Mouse (Mus musculus) embryonic facial prominence, embryonic 15.5 days (tissue): ENCODE results near the gene Iqcd. TPM values are rescaled to one million over a fixed set of nuclear protein-coding genes. Genes with fewer than 3 reads are reported as not detected.

Experiments used
- ATAC-seq: fragments of 200-750 bp; cut with Nextera tagmentation; 2 replicates; pipeline ENCODE4 v1.8.0; 2017; ENCODE audit warnings: low read depth, moderate TSS enrichment; ENCODE audit not compliant: insufficient number of reproducible peaks, low FRiP score, low TSS enrichment
- H3K27ac ChIP-seq: fragments of 300-500 bp; sonication (generic); replicated peaks from 2 replicates; pipeline ENCODE4 v1.5.1; 2015; ENCODE audit warnings: mild to moderate bottlenecking, inconsistent platforms
- H3K27me3 ChIP-seq: fragments of 300-500 bp; sonication (generic); 2 replicates; pipeline ENCODE4 v1.6.1; 2015; ENCODE audit warnings: inconsistent platforms
- H3K36me3 ChIP-seq: fragments of 300-500 bp; sonication (generic); 2 replicates; pipeline ENCODE4 v1.6.1; 2015; ENCODE audit warnings: mild to moderate bottlenecking, inconsistent platforms
- H3K4me1 ChIP-seq: fragments of 300-500 bp; sonication (generic); 2 replicates; pipeline ENCODE4 v1.6.1; 2015; ENCODE audit warnings: inconsistent platforms
- H3K4me2 ChIP-seq: fragments of 300-500 bp; sonication (generic); replicated peaks from 2 replicates; pipeline ENCODE4 v1.6.1; 2015; ENCODE audit warnings: mild to moderate bottlenecking, inconsistent platforms
- H3K4me3 ChIP-seq: fragments of 300-500 bp; sonication (generic); replicated peaks from 2 replicates; pipeline ENCODE4 v1.5.1; 2015; ENCODE audit warnings: mild to moderate bottlenecking, inconsistent platforms
- H3K9ac ChIP-seq: fragments of 300-500 bp; sonication (generic); 2 replicates; pipeline ENCODE4 v1.6.1; 2015; ENCODE audit warnings: inconsistent platforms
- H3K9me3 ChIP-seq: fragments of 300-500 bp; sonication (generic); replicated peaks from 2 replicates; pipeline ENCODE4 v1.6.1; 2016; ENCODE audit warnings: inconsistent platforms
- WGBS: fragments of 180-500 bp; shearing (Covaris S2); methylation state at CpG from one replicate; pipeline ENCODE4 v1.1.7; 2015; 5-methylcytosine and 5-hydroxymethylcytosine counted together
- polyA plus RNA-seq: library from polyadenylated mRNA; unstranded; fragments of >200 nt; fragmentation: Nextera tagmentation; extraction: Ambion mirVana; gene quantifications from 2 replicates; pipeline ENCODE4 v1.2.1, GENCODE M21; 2015

Iqcd gene
- polyA plus RNA-seq, 1 experiment from 2014 or later, result 3.2 TPM

DNA sequence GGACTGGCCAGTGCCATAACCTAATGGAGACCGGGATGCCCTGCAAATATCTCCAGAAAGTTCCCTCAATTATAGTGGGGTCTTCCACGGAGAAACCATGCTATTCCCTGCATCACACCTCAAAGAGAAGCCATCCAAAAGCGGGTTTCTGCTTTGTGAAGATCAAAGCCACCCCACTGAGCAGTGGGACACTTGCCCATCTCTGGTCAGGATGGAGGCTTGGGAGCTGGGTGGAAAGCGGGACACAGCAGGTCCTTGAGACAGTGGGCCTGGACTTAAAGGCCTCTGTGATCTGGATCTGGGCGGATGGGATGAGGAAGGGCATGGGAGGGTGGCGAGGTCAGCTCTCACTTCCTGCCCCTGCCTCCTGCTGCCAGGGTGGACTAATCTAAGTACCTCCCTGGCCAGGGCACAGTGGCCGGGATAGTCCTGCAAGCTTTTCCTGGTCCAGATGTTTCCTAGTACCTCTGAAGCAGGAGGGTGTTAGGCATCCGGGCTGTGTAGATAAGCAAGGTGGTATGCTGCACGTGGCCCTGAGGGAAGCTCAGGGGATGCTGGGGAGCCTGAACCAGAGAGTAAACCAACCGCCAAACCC, 14.2 kb upstream of the Iqcd start:
- Histone ChIP-seq H3K4me2 (no peak overlapping the region), H3K9ac (no peak overlapping the region), H3K27me3 (no peaks in the 10 kb centered on the region), H3K36me3 (no peaks in the 10 kb centered on the region), H3K4me3 (no peak overlapping the region), H3K27ac (no peak overlapping the region), H3K9me3 (no peaks in the 10 kb centered on the region), H3K4me1 (peaks cover 58% of the 10 kb centered on the region)
- ATAC-seq, result no peak
- WGBS, result 79% methylated on average over 10 of the region's 10 CpGs

- no peak overlapping the region for H3K4me2 ChIP-seq
- peaks cover 43% of the 10 kb centered on the region for H3K4me1 ChIP-seq
- ATAC-seq, result no peak
- peaks cover 5% of the 10 kb centered on the region; the same call in 1 of the 2 replicates for H3K36me3 ChIP-seq
- WGBS, result 71% methylated on average over 11 of the region's 11 CpGs
- no peaks in the 10 kb centered on the region for H3K27me3 ChIP-seq
- no peaks in the 10 kb centered on the region for H3K9me3 ChIP-seq
- H3K4me3 ChIP-seq, result no peak overlapping the region
- H3K27ac ChIP-seq, result no peak overlapping the region
- H3K9ac ChIP-seq, result no peak overlapping the region
These were observed 12.0 kb upstream of the Iqcd start for GRCm38 (mm10) chr5:120576781-120577301.

DNA sequence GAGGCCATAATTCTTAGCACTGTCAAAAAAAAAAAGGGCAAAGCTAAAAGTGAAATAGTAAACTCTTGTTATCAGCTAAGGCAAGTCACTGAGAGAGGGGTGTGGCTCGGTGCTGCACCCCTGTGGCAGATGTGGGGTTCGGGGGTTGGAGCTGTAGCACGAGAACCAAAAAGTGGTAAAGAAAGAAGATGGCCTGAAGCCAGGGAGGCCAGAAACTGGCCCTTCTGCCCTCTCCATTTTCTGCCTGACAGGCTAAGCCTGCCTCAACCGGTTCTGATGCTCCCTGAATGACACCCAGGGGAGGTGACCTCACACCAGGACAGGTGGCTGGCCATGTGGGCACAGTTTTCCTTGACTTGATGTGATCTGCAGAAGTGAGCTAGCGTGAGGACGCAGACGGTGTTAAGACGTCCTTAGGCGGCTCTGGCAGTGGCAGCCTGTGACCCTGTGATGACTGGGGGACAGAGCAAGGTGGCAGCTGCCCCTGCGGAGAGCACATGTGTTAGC, 10.8 kb upstream of the Iqcd start:
- no peaks in the 10 kb centered on the region for H3K9me3 ChIP-seq
- 35% methylated on average over 10 of the region's 10 CpGs for WGBS
- H3K4me1 ChIP-seq, result peaks cover 39% of the 10 kb centered on the region
- H3K9ac ChIP-seq, result no peak overlapping the region
- no peak overlapping the region for H3K4me3 ChIP-seq
- no peaks in the 10 kb centered on the region for H3K27me3 ChIP-seq
- peaks cover 11% of the 10 kb centered on the region; the same call in 1 of the 2 replicates for H3K36me3 ChIP-seq
- H3K4me2 ChIP-seq, result no peak overlapping the region
- peak overlapping the region; percentile 79 for H3K27ac ChIP-seq
- 0 out of 2 replicates have a peak, but pooled peaks have one; percentile 8 for ATAC-seq

- H3K4me3 ChIP-seq, result no peak overlapping the region
- H3K4me1 ChIP-seq, result peaks cover 39% of the 10 kb centered on the region
- H3K36me3 ChIP-seq, result peaks cover 17% of the 10 kb centered on the region; the same call in 1 of the 2 replicates
- ATAC-seq, result no peak
- no peaks in the 10 kb centered on the region for H3K9me3 ChIP-seq
- no peak overlapping the region for H3K9ac ChIP-seq
- H3K27me3 ChIP-seq, result no peaks in the 10 kb centered on the region
- peak overlapping the region; percentile 25; the same call in 1 of the 2 replicates for H3K4me2 ChIP-seq
- peak overlapping the region; percentile 79 for H3K27ac ChIP-seq
- WGBS, result 13% methylated on average over 12 of the region's 12 CpGs
These were observed 10.2 kb upstream of the Iqcd start for GRCm38 (mm10) chr5:120578504-120579081.

DNA sequence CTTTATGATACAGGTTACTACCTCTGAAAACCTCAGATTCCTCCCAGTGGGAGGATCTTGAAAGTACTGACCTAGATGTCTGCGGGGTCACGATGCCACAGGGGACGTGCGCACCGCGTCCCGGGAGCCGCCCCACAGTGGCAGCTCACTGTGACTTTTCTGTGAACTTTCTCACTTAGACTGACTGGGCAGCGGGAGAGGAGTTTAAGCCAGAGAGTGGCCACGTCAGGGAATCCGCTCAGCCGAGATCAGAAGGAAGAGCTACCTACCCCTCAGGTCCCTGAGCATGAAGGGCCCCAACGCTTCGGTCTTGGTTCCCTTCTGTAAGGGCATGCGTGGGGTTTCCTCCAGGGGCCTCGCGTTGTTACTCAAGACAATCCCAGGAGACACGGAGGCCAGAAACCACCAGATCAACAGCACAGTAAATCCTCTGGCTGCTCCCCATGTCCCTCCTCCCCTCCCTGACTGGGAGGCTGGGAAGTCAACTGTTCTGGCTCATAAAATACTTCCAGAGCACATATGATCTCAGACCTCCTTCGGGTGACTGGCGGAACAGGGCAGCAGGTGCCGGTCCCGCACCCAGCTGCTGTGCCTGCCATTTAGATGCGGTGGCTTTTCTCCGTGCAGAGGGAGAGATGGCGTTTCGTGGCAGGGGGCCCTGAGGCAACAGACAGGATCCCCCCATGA, 9.5 kb upstream of the Iqcd start:
- Histone ChIP-seq H3K4me3 (no peak overlapping the region), H3K9ac (no peak overlapping the region), H3K36me3 (peaks cover 25% of the 10 kb centered on the region), H3K4me2 (peak overlapping the region; percentile 25; the same call in 1 of the 2 replicates), H3K4me1 (peaks cover 39% of the 10 kb centered on the region), H3K9me3 (no peaks in the 10 kb centered on the region), H3K27ac (peak overlapping the region; percentile 79), H3K27me3 (no peaks in the 10 kb centered on the region)
- peak; percentile 34 for ATAC-seq
- WGBS, result 26% methylated on average over 26 of the region's 26 CpGs

- H3K4me3 ChIP-seq, result no peak overlapping the region
- H3K36me3 ChIP-seq, result peaks cover 32% of the 10 kb centered on the region
- ATAC-seq, result no peak
- H3K4me1 ChIP-seq, result peaks cover 42% of the 10 kb centered on the region
- no peaks in the 10 kb centered on the region for H3K27me3 ChIP-seq
- H3K9me3 ChIP-seq, result no peaks in the 10 kb centered on the region
- H3K9ac ChIP-seq, result no peak overlapping the region
- peak overlapping the region; percentile 25; the same call in 1 of the 2 replicates for H3K4me2 ChIP-seq
- 83% methylated on average over 26 of the region's 26 CpGs for WGBS
- H3K27ac ChIP-seq, result peak overlapping the region; percentile 79; the same call in 1 of the 2 replicates
These were observed 8.8 kb upstream of the Iqcd start for GRCm38 (mm10) chr5:120579898-120580626.

GRCm38 (mm10) chr5:120582002-120582401, 6.8 kb upstream of the Iqcd start:
- no peak overlapping the region for H3K4me2 ChIP-seq
- ATAC-seq, result no peak
- no peaks in the 10 kb centered on the region for H3K27me3 ChIP-seq
- no peak overlapping the region for H3K4me3 ChIP-seq
- WGBS, result 85% methylated on average over 9 of the region's 9 CpGs
- H3K4me1 ChIP-seq, result peaks cover 49% of the 10 kb centered on the region
- H3K9ac ChIP-seq, result no peak overlapping the region
- no peaks in the 10 kb centered on the region for H3K9me3 ChIP-seq
- no peak overlapping the region for H3K27ac ChIP-seq
- peaks cover 34% of the 10 kb centered on the region for H3K36me3 ChIP-seq

GRCm38 (mm10) chr5:120583511-120583910, 5.3 kb upstream of the Iqcd start:
- Histone ChIP-seq H3K36me3 (peaks cover 34% of the 10 kb centered on the region), H3K4me1 (peaks cover 44% of the 10 kb centered on the region), H3K9ac (no peak overlapping the region), H3K4me3 (no peak overlapping the region), H3K9me3 (no peaks in the 10 kb centered on the region), H3K27ac (no peak overlapping the region), H3K27me3 (no peaks in the 10 kb centered on the region), H3K4me2 (no peak overlapping the region)
- 89% methylated on average over 4 of the region's 4 CpGs for WGBS
- ATAC-seq, result no peak

GRCm38 (mm10) chr5:120584968-120585367, 3.8 kb upstream of the Iqcd start:
- peaks cover 34% of the 10 kb centered on the region for H3K36me3 ChIP-seq

GRCm38 (mm10) chr5:120586741-120587615, 1.8 kb upstream of the Iqcd start:
- Histone ChIP-seq H3K4me2 (peak overlapping the region; percentile 91), H3K27ac (peak overlapping the region; percentile 87), H3K27me3 (no peaks in the 10 kb centered on the region), H3K9me3 (no peaks in the 10 kb centered on the region), H3K36me3 (peaks cover 28% of the 10 kb centered on the region), H3K9ac (peak overlapping the region; percentile 76; the same call in 1 of the 2 replicates), H3K4me3 (peak overlapping the region; percentile 92), H3K4me1 (peaks cover 30% of the 10 kb centered on the region)
- ATAC-seq, result no peak
- WGBS, result 9% methylated on average over 17 of the region's 17 CpGs

More at GRCm38 (mm10) chr5:120584968-120585367, 3.8 kb upstream of the Iqcd start:
- Histone ChIP-seq H3K4me3 (no peak overlapping the region), H3K4me2 (no peak overlapping the region), H3K4me1 (peaks cover 33% of the 10 kb centered on the region), H3K9ac (no peak overlapping the region), H3K27ac (no peak overlapping the region), H3K9me3 (no peaks in the 10 kb centered on the region), H3K27me3 (no peaks in the 10 kb centered on the region)
- 49% methylated on average over 15 of the region's 15 CpGs for WGBS
- ATAC-seq, result no peak
